Mouse (Mus musculus) erythroblast, embryonic 14.5 days (primary cell): ENCODE results near the gene Shank2.

ENCODE experiments used
- GATA1 ChIP-seq: IDR thresholded peaks from 2 replicates; pipeline ENCODE4 v1.6.1; 2012; ENCODE audit warnings: low read length, inconsistent platforms, mixed read lengths
- TAL1 ChIP-seq: IDR thresholded peaks from 3 replicates; pipeline ENCODE4 v1.6.1; 2012; ENCODE audit warnings: low read length, inconsistent platforms, mixed read lengths

DNA sequence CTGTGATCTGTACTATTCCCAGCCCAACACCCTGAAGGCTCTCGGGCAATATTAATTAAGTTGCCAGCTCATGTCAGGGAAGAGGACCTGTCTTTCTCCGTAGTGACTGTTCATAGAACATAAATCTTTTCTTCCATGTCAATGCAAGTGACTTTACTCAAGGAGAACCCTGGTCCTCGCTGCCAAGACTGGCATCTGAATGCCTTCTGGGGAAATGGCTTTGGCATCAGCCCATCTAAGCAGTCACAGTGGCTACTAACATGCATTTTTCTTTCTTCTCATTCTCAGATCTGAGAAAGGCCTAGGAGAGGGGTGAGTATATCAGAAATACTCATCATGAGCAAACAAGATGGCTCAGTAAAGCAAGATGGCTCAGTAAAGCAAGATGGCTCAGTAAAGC is 138.7 kb downstream of the Shank2 start:
- TF ChIP-seq GATA1 (no peak), TAL1 (no peak)
